Mouse (Mus musculus): ENCODE results near the gene Pgpep1l.

Pgpep1l gene

GRCm38 (mm10) chr7:68258326-68259150 lies 5.5 kb downstream of the Pgpep1l start:
- no peak for DNase-seq

DNA sequence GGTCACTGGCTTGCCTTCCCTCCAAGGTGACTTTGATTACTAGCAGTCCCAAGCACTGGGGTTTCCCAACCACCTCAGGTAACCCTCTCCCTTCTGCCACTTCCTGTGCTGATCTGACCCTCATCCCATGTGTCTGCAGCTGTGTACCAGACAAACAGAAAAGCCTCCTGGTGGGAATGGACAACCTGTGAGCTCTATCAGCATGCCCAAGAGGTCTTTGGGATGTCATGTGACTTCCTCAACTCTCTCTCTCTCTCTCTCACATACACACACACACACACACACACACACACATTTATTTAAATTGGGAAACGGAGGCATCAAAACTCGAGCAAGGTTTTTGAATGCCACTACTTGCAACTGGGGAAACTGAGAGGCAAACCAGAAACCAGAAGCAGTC lies 6.3 kb downstream of the Pgpep1l start:
- no peak for DNase-seq

DNA sequence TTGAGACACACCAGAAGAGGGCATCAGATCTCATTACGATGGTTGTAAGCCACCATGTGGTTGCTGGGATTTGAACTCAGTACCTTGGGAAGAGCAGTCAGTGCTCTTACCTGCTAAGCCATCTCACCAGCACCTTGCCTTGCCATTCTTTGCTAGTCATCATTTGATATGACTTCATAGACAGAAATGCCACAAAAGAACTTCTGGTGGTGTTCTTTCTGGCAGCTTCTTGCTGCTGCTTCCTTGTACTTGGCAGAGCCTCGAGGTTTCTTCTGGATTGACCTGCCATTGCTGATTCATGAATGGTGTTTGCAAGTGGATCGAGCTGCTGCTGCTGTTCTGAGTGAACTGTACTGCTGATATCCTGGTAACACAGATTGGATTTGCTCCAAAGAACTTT lies 13.1 kb downstream of the Pgpep1l start:
- no peak for DNase-seq

DNA sequence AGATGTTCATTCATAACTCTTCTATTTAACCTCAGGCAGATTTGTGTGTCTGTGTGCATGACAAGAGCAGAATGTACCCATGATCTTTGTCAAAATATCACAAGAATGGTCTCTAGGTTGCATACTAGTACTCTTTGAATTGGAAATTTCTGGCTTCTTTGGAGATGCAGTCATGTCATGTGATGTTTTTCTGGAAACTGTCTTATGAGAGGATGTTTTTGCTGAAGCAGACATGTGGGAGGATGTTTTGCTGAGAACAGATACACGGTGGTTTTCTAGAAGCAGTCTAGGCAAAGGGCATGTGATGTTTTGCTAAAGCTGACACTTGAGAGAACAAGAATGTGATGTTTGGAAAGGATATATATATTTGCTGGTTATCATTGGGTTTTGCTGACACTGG lies 13.6 kb downstream of the Pgpep1l start:
- DNase-seq: no peak

DNA sequence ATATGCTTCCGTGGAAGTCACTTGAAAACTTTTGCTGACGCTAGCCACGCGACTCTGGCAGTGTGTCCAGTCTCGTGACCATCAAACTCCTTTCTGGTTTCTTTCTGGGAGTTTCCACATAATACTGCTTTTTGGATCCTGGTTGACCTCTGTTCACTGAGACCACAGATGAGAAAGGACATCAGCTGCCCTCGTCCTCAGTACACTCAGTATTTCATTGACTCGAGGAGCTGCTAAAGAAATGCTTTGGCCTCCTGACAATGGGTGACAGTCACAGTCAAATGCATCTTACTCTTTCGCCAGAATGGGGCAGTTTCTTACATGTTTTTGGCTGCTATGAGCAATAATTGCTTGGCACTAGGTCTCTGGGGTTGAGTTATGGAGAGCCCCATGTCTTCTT lies 17.8 kb downstream of the Pgpep1l start:
- DNase-seq: no peak

DNA sequence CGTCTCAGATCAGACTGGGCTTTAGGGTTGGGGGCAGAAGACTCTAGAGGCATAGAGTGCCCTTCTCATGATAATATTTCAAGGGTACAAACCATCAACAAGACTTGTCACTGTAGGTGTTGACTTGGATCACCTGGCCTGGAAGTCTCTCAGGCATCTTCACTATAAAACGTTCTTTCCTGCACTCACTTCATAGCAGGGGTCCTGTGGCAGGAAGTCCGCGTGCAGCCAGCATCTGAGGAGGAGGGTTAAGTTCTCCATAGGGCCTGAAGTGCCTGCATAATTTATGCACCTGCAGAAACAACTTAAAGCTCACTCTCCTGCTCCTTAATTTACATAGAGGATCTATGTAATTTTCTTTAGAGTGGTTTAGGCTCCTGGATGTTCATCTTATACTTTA lies 18.4 kb downstream of the Pgpep1l start:
- DNase-seq: no peak

- no peak for DNase-seq
These were observed 22.8 kb downstream of the Pgpep1l start for GRCm38 (mm10) chr7:68241205-68241604.

DNA sequence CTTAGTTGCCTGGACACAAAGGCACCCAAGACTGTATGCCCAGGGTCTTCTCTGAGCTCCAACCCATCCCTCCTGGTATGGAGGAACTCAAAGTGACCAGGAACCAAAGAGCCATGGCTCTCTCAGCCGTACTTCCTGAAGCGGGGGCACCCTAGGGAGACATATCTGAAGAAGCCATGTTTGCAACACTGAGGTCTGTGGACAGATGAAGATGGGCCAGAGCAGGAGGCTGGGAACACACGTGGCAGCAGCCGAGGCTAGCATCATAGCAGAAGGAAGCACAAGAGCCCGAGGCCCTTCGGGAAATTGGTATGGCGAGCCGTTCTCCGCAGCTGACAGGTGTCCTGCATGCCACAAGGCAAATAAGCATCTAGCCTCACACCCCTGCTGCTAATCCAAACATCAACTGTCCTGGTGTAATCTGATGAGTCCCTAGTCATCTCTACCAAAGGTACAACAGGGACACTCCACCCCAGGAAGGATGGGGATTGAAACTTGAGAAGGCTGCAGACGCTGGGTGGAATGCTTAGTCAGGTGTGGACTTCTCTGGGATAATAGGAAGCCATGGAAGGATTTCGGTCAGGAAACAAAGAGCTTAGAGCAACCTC lies 24.7 kb downstream of the Pgpep1l start:
- DNase-seq: no peak

DNA sequence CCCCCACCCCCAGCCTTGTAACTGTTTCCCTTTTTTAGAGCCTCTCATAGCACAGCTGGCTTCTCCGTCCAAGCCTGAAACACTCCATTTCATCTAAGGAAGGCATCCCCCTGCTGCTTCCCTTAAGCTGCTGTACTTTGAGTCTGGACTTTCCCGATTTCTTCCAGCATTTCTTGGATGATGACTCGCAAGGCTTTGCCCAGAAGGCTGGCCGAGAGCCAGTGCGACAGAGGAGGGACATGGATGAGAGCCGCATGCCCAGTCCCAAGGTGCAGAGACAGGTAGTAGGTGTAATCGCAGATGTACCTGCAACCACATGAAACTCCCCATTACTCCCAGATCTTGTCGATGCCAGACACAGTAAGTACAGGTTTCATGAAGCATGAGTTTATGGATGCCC lies 27.2 kb downstream of the Pgpep1l start:
- peak in 1 of 2 experiments; percentile 64 for DNase-seq

GRCm38 (mm10) chr7:68233619-68234223 lies 30.3 kb downstream of the Pgpep1l start:
- DNase-seq: no peak

- DNase-seq: no peak
These were observed 31.5 kb downstream of the Pgpep1l start for GRCm38 (mm10) chr7:68232521-68232920.

GRCm38 (mm10) chr7:68230831-68231230 lies 33.2 kb downstream of the Pgpep1l start:
- no peak for DNase-seq

DNA sequence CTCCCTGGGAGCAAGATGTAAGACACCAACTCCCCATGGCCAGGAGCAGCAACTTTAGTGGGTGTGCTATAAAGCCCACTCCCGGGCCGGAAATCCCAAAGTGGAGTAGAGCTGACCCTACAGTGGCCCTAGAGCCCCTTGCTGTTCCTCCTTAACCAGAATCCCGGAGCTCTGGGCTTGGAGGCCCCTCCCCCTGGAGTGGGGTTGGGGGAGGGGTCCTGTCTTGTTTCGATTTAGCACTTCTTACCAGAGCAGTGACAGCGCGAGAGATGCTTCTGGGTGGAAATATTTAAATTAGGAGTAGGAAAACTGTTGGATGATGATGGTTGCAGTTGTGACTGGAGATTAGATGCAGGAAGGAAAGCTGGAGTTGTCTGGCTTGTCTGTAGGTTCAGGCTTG lies 35.5 kb downstream of the Pgpep1l start:
- DNase-seq: no peak

DNA sequence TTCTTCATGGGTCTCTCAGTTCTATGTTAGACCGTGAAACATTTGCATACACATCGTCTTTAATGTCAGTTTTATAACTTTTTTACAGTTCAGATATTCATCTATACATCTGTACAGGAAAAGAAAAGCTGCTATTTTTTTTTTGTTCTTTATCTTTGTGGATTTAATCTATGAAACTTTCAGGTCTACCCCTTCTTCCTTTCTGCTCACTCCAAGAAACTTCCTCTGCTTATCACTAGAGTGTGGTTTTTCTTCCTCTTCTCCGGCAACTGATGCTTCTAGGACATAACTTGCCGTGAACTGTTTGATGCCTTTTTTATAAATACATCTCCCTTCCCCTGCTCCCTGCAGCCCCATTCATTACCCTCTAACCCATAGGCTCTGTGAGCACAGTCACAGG lies 36.4 kb downstream of the Pgpep1l start:
- DNase-seq: no peak

DNA sequence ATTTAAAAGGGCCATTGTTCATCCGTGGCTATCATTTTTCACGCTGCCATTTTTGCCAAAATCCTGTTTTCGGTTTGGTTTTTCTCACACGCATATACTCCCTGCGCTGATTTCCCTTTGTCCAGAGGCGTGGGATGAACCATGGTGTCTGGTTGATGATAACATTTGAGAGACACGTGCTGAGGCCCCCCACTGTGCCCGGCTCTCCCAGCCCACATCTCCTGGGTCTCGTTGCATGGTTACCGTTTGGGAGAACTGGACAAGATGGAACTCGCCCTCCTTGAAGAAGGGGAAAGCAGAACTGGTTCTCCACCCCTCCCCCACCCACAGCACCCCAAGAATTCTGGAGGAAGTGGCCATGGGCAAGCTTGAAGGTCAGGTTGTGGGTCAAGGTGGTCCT lies 37.0 kb downstream of the Pgpep1l start:
- DNase-seq: no peak

DNA sequence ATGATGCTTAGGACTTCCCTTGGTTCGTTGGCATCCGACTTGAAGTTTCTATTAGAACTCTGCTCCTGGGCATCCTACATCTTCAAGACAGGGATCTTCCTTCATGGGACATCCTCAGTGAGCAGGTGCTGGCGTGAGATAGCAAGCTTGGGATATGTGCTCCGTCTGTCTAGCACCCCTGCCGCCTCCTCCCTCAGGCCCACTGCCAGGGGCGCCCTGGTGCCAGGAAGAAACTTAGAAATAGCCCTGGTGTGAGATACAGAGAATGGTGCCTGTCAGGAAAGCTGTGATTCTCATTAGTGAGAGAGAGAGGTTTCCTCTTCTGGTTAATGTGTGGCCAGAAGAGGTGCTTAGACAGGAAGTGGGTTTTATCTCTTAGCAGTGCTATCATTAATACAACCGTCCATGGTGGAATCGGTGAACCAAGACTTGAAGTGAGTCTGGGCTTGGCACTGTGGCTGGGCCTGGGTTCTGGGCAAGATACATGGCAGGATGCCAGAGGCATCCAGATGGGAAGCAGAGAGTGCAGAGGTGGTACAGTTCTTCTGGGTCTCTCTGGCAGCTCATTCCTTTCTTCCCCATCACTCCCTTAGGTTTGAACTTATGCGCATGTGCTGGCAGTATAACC lies 38.5 kb downstream of the Pgpep1l start:
- DNase-seq: peak; percentile 54 to 66

- no peak for DNase-seq
These were observed 40.0 kb downstream of the Pgpep1l start for GRCm38 (mm10) chr7:68224006-68224405.

- DNase-seq: no peak
These were observed 40.7 kb downstream of the Pgpep1l start for GRCm38 (mm10) chr7:68223356-68223808.

GRCm38 (mm10) chr7:68221677-68222230 lies 42.3 kb downstream of the Pgpep1l start:
- DNase-seq: no peak

DNA sequence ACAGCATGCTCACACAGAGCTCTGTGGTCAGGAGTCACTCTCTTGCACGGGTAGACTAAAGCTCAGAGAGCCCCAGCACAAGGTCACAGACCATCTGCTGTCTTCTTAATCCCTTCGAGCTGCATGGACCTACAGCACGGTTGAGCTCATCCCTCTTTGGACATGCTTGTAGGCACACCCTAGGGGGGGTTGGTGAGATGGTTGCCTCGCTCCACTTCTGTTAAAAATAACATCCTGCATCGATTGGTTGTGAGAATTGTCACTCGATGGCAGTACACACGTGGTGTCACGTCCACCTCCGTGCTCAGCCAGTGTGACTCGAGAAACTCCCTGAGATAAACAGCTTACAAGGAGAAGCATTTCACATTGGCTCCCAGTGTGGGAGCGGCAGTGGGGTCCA lies 45.2 kb downstream of the Pgpep1l start:
- DNase-seq: peak in 1 of 2 experiments; percentile 44

DNA sequence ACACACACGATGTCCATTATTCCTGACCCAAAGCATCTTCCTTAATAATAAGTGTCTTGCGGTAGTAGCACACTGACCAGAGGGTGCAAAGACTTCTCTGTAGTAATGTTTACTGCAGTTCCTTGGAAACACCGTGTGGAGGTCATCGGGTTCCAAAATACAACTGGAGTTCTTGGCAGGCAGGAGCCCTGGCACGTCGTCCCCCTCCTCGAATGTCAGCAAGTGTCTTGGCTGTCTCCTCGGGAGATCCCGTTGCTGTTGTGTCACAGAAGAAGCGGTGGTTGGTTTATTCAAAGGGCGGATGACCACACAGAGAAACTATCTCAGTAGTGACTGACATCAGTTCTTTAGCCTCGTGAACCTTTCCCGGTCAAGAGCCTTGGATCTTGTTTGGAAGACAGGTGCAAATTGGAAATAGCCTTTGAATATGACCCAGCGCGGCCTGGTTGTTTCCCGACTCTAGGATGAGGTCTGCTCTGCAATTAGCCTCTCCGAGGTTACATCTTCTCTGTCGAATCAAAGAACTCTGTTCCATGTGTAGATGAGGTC lies 48.4 kb downstream of the Pgpep1l start:
- no peak for DNase-seq

- no peak for DNase-seq
These were observed 50.2 kb downstream of the Pgpep1l start for GRCm38 (mm10) chr7:68213842-68214241.

DNA sequence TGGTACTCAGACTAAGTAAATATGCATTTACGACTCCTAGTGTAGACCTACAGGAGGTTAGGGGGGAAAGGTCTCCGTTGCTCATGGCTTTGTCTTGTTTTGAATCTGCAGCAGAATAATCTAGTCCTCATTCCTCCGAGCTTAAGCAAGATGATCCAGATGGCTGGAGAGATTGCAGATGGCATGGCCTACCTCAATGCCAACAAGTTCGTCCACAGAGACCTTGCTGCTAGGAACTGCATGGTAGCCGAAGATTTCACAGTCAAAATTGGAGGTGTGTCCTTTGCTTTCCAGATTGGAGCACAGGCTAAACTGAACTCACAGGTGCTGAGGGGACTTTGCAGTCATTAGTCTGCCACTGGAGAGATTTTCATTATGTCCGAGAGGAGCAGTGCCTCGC lies 52.1 kb downstream of the Pgpep1l start:
- DNase-seq: peak; percentile 53 to 64
